Mouse (Mus musculus): Measurements from ENCODE around the gene Ank3. TPM values are rescaled to one million over a fixed set of nuclear protein-coding genes. Genes with fewer than 3 reads are reported as not detected.

Ank3 gene
- polyA plus RNA-seq, 1 experiment, result 9.3 TPM

DNA sequence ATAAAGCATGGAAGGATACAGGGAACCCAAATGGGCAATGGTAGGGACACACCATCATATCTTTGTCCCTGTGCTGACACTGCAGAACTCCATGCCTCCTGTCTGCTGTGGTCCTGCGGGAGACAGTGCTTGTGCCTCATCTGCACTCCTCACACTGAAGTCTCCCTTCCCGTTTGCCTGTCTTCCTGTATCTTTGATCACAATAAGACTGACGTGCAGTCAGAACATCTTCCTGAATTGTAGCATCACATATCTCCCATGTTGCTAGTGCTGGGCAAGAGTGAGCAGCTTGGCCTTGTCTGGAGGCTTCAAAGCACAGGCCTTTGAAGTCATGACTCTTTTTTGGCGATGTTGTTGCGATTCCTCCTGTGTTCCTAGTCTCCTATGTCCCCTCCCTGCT lies 346.3 kb downstream of the Ank3 start:
- Histone ChIP-seq H3K36me3 (ENCODE audit: control insufficient read depth, insufficient read depth, low read length) (no peaks in the 10 kb centered on the region), H3K27me3 (ENCODE audit: control insufficient read depth, insufficient read depth, low read length) (no peaks in the 10 kb centered on the region), H3K4me3 (ENCODE audit: low read depth, low read length) (no peak overlapping the region), H3K4me1 (ENCODE audit: control insufficient read depth, insufficient read depth, insufficient read length, low read length) (no peaks in the 10 kb centered on the region), H3K27ac (ENCODE audit: insufficient read depth, low read depth, low read length) (no peak overlapping the region)
- 89% methylated on average over 5 of the region's 5 CpGs for WGBS
- TF ChIP-seq POLR2A (IDR thresholded peaks at IDR 0.05; ENCODE audit: low read depth, low read length) (no peak), CTCF (IDR thresholded peaks at IDR 0.05; ENCODE audit: extremely low read depth, insufficient read length, insufficient replicate concordance, low read depth, low read length) (no peak)

DNA sequence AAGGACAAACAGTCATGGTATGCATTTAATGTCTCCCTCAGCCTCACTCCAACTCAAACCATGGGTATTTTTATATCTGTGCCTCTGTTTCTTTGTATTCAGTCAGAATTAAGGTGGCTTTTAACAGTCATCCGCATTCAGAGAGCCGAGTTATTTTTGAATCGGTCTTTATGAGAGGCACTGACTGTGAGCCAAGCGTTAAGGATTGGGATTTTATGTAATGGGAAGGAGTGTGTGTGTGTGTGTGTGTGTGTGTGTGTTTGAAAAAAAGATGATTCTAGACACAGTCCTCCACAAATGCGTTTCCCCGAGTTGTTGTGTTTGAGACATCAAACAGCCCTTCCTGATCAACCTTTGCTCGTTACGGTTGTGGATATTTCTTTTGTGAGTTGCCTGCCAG lies 347.7 kb downstream of the Ank3 start:
- Histone ChIP-seq H3K27me3 (ENCODE audit: control insufficient read depth, insufficient read depth, low read length) (no peaks in the 10 kb centered on the region), H3K36me3 (ENCODE audit: control insufficient read depth, insufficient read depth, low read length) (no peaks in the 10 kb centered on the region), H3K4me1 (ENCODE audit: control insufficient read depth, insufficient read depth, insufficient read length, low read length) (no peaks in the 10 kb centered on the region), H3K27ac (ENCODE audit: insufficient read depth, low read depth, low read length) (no peak overlapping the region), H3K4me3 (ENCODE audit: low read depth, low read length) (no peak overlapping the region)
- no peak for TF ChIP-seq CTCF (IDR thresholded peaks at IDR 0.05; ENCODE audit: extremely low read depth, insufficient read length, insufficient replicate concordance, low read depth, low read length)
- no peak for TF ChIP-seq POLR2A (IDR thresholded peaks at IDR 0.05; ENCODE audit: low read depth, low read length)
- WGBS, result 65% methylated on average over 8 of the region's 8 CpGs

DNA sequence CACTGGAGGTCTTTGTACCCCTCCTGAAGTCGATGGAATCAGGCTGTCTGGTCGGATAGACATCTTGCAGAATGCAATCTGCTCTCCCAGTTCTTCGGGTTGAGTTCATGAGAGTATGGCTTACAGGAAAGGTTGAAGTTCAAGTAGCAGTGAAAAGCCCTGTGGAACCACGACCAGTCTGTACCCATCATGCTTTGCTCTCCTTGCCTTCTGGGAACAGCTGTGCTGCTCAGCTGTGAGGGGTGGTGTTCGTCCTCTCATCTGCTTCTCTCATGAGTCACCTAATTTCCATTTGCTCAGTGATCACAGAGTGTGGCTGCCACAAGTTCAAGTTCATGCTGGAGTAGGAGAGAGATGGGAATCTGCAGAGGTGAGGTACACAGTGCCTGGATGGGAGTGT lies 348.2 kb downstream of the Ank3 start:
- no peak for TF ChIP-seq POLR2A (IDR thresholded peaks at IDR 0.05; ENCODE audit: low read depth, low read length)
- no peak for TF ChIP-seq CTCF (IDR thresholded peaks at IDR 0.05; ENCODE audit: extremely low read depth, insufficient read length, insufficient replicate concordance, low read depth, low read length)
- WGBS, result 34% methylated on average over 5 of the region's 5 CpGs
- no peaks in the 10 kb centered on the region for H3K27me3 ChIP-seq (ENCODE audit: control insufficient read depth, insufficient read depth, low read length)

DNA sequence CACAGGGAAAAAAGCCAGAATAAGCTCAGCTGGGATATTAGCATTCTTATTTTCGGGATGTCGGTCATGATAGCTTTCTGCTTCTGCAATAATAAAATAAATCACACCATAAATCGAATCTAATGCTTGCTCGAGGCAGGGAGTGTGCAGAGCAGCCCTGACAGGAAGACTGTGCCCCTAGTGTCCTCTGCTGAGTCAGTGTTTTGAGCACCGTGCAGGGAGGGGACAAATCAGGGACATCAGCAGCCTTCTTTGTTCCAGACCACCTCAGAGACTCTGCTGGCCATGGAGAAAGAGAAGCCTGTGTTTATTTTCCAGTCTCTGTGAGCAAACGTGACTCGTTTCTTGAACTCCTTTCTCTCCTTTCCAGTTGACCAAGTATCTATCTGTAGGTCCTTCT lies 352.8 kb downstream of the Ank3 start:
- TF ChIP-seq CTCF (IDR thresholded peaks at IDR 0.05; ENCODE audit: extremely low read depth, insufficient read length, insufficient replicate concordance, low read depth, low read length) (no peak), POLR2A (IDR thresholded peaks at IDR 0.05; ENCODE audit: low read depth, low read length) (no peak)
- no peaks in the 10 kb centered on the region for H3K36me3 ChIP-seq (ENCODE audit: control insufficient read depth, insufficient read depth, low read length)
- WGBS, result 32% methylated on average over 7 of the region's 7 CpGs
- H3K4me1 ChIP-seq (ENCODE audit: control insufficient read depth, insufficient read depth, insufficient read length, low read length), result no peaks in the 10 kb centered on the region
- no peak overlapping the region for H3K27ac ChIP-seq (ENCODE audit: insufficient read depth, low read depth, low read length)
- H3K4me3 ChIP-seq (ENCODE audit: low read depth, low read length), result no peak overlapping the region
- no peaks in the 10 kb centered on the region for H3K27me3 ChIP-seq (ENCODE audit: control insufficient read depth, insufficient read depth, low read length)

More for the DNA sequence above, 348.2 kb downstream of the Ank3 start:
- H3K27ac ChIP-seq (ENCODE audit: insufficient read depth, low read depth, low read length), result no peak overlapping the region
- H3K36me3 ChIP-seq (ENCODE audit: control insufficient read depth, insufficient read depth, low read length), result no peaks in the 10 kb centered on the region
- no peaks in the 10 kb centered on the region for H3K4me1 ChIP-seq (ENCODE audit: control insufficient read depth, insufficient read depth, insufficient read length, low read length)
- no peak overlapping the region for H3K4me3 ChIP-seq (ENCODE audit: low read depth, low read length)

DNA sequence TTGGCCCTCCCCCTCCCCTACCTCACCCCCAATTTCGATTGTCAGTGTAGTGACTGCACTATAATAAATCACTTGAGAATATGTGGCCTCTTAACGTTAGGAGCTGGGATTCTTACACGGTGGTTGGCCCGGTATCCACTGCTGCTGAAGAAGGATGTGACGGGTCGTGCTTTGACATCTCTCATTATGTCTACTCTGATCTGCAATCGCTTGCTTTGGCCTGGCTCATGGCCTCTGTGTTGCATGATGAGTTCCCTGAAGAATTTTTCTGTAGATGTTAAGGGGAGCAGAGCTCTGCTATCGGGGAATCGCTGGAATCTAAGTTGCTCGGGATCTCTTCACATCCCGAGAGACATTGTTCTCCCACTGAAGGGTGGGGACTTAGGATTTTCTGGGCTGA lies 354.9 kb downstream of the Ank3 start:
- Histone ChIP-seq H3K4me3 (ENCODE audit: low read depth, low read length) (no peak overlapping the region), H3K27me3 (ENCODE audit: control insufficient read depth, insufficient read depth, low read length) (no peaks in the 10 kb centered on the region), H3K27ac (ENCODE audit: insufficient read depth, low read depth, low read length) (no peak overlapping the region), H3K4me1 (ENCODE audit: control insufficient read depth, insufficient read depth, insufficient read length, low read length) (no peaks in the 10 kb centered on the region), H3K36me3 (ENCODE audit: control insufficient read depth, insufficient read depth, low read length) (no peaks in the 10 kb centered on the region)
- 78% methylated on average over 11 of the region's 11 CpGs for WGBS
- no peak for TF ChIP-seq CTCF (IDR thresholded peaks at IDR 0.05; ENCODE audit: extremely low read depth, insufficient read length, insufficient replicate concordance, low read depth, low read length)
- no peak for TF ChIP-seq POLR2A (IDR thresholded peaks at IDR 0.05; ENCODE audit: low read depth, low read length)

DNA sequence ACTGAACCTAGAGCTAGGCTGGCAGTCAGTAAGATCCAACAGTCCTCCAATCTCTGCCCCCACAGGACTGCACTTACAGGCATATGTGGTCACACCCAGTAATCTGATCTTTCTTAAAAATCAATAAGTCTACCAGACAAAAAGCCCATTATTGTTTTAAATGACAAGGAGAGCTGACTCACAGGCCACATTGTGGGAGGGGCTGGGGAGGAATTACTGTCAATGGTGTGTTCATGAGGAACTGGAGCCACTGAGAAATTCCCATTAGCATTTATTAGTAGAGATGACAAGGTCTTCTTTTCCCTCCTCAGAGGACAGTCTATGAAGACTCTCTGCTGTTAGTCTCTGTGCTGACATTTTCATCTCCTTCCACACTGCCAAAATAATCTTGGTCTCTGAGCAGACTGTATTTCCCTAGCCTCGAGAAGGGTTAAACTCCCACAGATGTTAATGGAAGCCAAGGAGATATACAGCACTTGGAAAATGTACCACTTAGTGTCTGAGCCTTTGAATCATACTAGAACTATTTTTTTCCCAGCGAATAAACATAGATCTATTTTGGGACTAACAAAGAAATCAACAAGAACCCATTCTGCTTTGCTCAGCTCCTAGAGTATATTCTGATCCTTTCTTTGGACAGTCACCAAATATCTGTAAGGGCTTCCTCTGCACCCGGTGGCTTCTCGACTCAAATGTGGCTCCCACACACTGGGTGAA lies 358.5 kb downstream of the Ank3 start:
- no peaks in the 10 kb centered on the region for H3K36me3 ChIP-seq (ENCODE audit: control insufficient read depth, insufficient read depth, low read length)
- H3K27ac ChIP-seq (ENCODE audit: insufficient read depth, low read depth, low read length), result no peak overlapping the region
- no peak for TF ChIP-seq CTCF (IDR thresholded peaks at IDR 0.05; ENCODE audit: extremely low read depth, insufficient read length, insufficient replicate concordance, low read depth, low read length)
- no peaks in the 10 kb centered on the region for H3K27me3 ChIP-seq (ENCODE audit: control insufficient read depth, insufficient read depth, low read length)
- H3K4me3 ChIP-seq (ENCODE audit: low read depth, low read length), result no peak overlapping the region
- H3K4me1 ChIP-seq (ENCODE audit: control insufficient read depth, insufficient read depth, insufficient read length, low read length), result no peaks in the 10 kb centered on the region
- WGBS, result 67% methylated on average over 4 of the region's 4 CpGs

DNA sequence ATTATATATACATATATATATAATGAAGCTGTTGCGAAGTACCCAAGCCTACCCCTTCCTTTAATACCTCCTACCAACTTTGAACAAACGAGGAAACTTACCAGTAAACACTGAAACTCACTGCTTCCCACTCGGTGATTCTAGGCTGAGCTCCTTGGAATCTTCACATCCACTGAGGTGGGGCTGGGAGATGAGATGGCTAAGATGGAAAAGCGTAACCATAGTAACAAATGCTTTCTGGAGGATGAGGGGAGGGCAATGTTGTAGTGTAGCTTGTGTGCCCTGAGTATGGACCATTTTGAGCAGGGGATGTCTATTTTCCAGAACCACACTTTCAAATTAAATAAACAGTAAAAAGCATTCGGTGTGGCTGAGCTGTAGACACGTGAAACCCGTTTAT lies 364.4 kb downstream of the Ank3 start:
- Histone ChIP-seq H3K27ac (ENCODE audit: insufficient read depth, low read depth, low read length) (no peak overlapping the region), H3K27me3 (ENCODE audit: control insufficient read depth, insufficient read depth, low read length) (no peaks in the 10 kb centered on the region), H3K4me1 (ENCODE audit: control insufficient read depth, insufficient read depth, insufficient read length, low read length) (no peaks in the 10 kb centered on the region), H3K36me3 (ENCODE audit: control insufficient read depth, insufficient read depth, low read length) (no peaks in the 10 kb centered on the region), H3K4me3 (ENCODE audit: low read depth, low read length) (no peak overlapping the region)
- TF ChIP-seq CTCF (IDR thresholded peaks at IDR 0.05; ENCODE audit: extremely low read depth, insufficient read length, insufficient replicate concordance, low read depth, low read length) (no peak), POLR2A (IDR thresholded peaks at IDR 0.05; ENCODE audit: low read depth, low read length) (no peak)
- WGBS, result 44% methylated on average over 7 of the region's 7 CpGs
